ENCODE assay signal across 10 mouse cellular contexts in the genomic region with DNA sequence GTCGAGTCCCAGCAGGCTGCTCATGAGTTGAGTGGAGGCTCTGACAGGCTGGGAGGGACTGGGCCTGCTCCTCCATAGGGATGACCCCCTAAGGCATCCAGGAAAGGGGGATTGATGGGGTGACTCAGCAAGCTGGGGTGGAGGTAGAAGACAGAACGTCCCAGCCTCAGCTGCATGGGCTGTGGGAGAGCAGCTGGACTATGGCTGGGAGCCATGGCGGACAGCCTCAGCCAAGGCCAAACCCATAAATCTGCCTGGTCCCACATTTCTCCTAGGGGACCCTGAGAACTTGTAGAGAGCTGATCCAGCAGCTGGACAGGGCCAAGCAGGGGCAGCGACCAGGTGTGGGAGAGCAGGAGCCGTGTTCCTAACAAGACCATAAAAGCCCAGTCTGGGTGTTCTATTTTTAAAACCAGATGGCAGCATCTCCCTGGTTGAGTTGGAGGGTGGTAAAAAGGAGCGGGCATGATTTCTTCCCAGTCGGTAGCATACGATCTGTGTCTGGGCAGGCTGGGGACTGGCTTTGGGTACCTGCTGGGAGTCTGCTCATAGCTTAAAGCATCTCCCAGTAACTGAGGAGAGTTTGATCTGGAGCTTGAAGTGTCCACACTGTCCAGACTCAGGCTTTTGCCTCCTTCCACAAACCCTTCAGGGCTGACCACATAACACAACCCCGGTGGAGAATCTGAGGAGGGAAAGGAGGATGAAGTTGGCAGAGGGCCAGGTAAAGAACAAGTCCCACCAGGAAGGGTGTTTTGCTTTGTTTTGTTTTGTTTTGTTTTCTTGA. TPM values are rescaled to one million over a fixed set of nuclear protein-coding genes. Genes with fewer than 3 reads are reported as not detected.
DNase-seq lines count a peak whose midpoint lies in the region; ATAC-seq and TF ChIP-seq lines count a peak whose summit lies in the region.
"Had no signal": no experiment of that assay in that cellular context is flagged by ENCODE, and none has a peak within 500 bp of the region (broad histone marks: within the 10 kb centered on the region; RNA-seq: fewer than 3 reads in every experiment).

No protein-coding gene starts in this region.

- peak overlapping the region; percentile 12; the same call in 1 of the 2 replicates for H3K27ac ChIP-seq in limb, embryonic 11.5 days (replicated peaks; ENCODE audit: low read depth, low read length)
- no peak overlapping the region for H3K27ac ChIP-seq in limb, embryonic 10.5 days
- H3K27ac ChIP-seq in gastrocnemius, adult 2 months: peak overlapping the region; percentile 84
- peak overlapping the region; percentile 56 for H3K27ac ChIP-seq in kidney, embryonic 15.5 days
- H3K27ac ChIP-seq: embryonic facial prominence, embryonic 15.5 days; heart, embryonic 15.5 days had no signal

- intact Hi-C loops in gastrocnemius, adult 2 months (cut with DNase I): loop anchor here (5.0 kb wide), 1 partner anchor 72 kb away; a partner anchor contains a TSS

- no peak for TF ChIP-seq CTCF in gastrocnemius, adult 2 months (IDR thresholded peaks at IDR 0.05)

- H3K36me3 ChIP-seq in limb, embryonic 11.5 days (ENCODE audit: control insufficient read depth, insufficient read depth, low read length): no peaks in the 10 kb centered on the region
- no peaks in the 10 kb centered on the region for H3K36me3 ChIP-seq in limb, embryonic 10.5 days
- H3K36me3 ChIP-seq in kidney, embryonic 15.5 days: no peaks in the 10 kb centered on the region
- H3K36me3 ChIP-seq: embryonic facial prominence, embryonic 15.5 days; heart, embryonic 15.5 days had no signal

- ATAC-seq in limb, embryonic 11.5 days (ENCODE audit: insufficient number of reproducible peaks, low FRiP score, low TSS enrichment, low read depth): no peak
- ATAC-seq in kidney, embryonic 15.5 days (replicated peaks; ENCODE audit: low FRiP score): peak; percentile 85
- ATAC-seq in CD4-positive, CD25-positive, alpha-beta regulatory T cell, adult 4 months: no peak

- 48% methylated on average over 9 of the region's 9 CpGs for WGBS in limb, embryonic 11.5 days
- WGBS in limb, embryonic 10.5 days: 70% methylated on average over 9 of the region's 9 CpGs
- WGBS in kidney, embryonic 15.5 days: 36% methylated on average over 9 of the region's 9 CpGs

- no peaks in the 10 kb centered on the region for H3K27me3 ChIP-seq in limb, embryonic 11.5 days (ENCODE audit: control insufficient read depth, insufficient read depth, low read length)
- 0 out of 2 replicates have a peak, but pooled peaks cover 2% of the 10 kb centered on the region for H3K27me3 ChIP-seq in limb, embryonic 10.5 days (ENCODE audit: low read depth, poor library complexity, severe bottlenecking)
- H3K27me3 ChIP-seq in kidney, embryonic 15.5 days: no peaks in the 10 kb centered on the region
- H3K27me3 ChIP-seq: embryonic facial prominence, embryonic 15.5 days had no signal

- no peak overlapping the region for H3K4me2 ChIP-seq in limb, embryonic 11.5 days (ENCODE audit: low read depth, severe bottlenecking)
- no peak overlapping the region for H3K4me2 ChIP-seq in kidney, embryonic 15.5 days
- H3K4me2 ChIP-seq: embryonic facial prominence, embryonic 15.5 days; heart, embryonic 15.5 days had no signal

- peaks cover 5% of the 10 kb centered on the region; the same call in 1 of the 2 replicates for H3K4me1 ChIP-seq in limb, embryonic 11.5 days (ENCODE audit: control insufficient read depth, insufficient read depth, low read length)
- peaks cover 21% of the 10 kb centered on the region for H3K4me1 ChIP-seq in limb, embryonic 10.5 days
- peaks cover 28% of the 10 kb centered on the region for H3K4me1 ChIP-seq in kidney, embryonic 15.5 days
- H3K4me1 ChIP-seq: embryonic facial prominence, embryonic 15.5 days had no signal

- H3K9me3 ChIP-seq in limb, embryonic 11.5 days (ENCODE audit: control insufficient read depth, low read length): no peaks in the 10 kb centered on the region
- no peaks in the 10 kb centered on the region for H3K9me3 ChIP-seq in limb, embryonic 10.5 days (replicated peaks)
- no peaks in the 10 kb centered on the region for H3K9me3 ChIP-seq in kidney, embryonic 15.5 days (replicated peaks)
- H3K9me3 ChIP-seq: embryonic facial prominence, embryonic 15.5 days; heart, embryonic 15.5 days had no signal

- peak; percentile 35 for DNase-seq in limb, embryonic 11.5 days (ENCODE audit: low spot score)
- DNase-seq in limb, embryonic 10.5 days (ENCODE audit: low spot score): no peak
- peak; percentile 81 for DNase-seq in gastrocnemius, adult 2 months
- DNase-seq in skeletal muscle tissue, adult 2 months (ENCODE audit: low read depth, low spot score): peak; percentile 83
- no peak for DNase-seq in layer of hippocampus, adult 11-12 months (ENCODE audit: low spot score)
- DNase-seq in right cerebral cortex, postnatal 14 days: no peak

- no peak overlapping the region for H3K4me3 ChIP-seq in limb, embryonic 11.5 days (ENCODE audit: low read depth, low read length)
- no peak overlapping the region for H3K4me3 ChIP-seq in limb, embryonic 10.5 days
- no peak overlapping the region for H3K4me3 ChIP-seq in gastrocnemius, adult 2 months
- H3K4me3 ChIP-seq in kidney, embryonic 15.5 days (replicated peaks): no peak overlapping the region
- H3K4me3 ChIP-seq: embryonic facial prominence, embryonic 15.5 days; heart, embryonic 15.5 days had no signal

- no peak overlapping the region for H3K9ac ChIP-seq in limb, embryonic 11.5 days (ENCODE audit: low read length)
- H3K9ac ChIP-seq in kidney, embryonic 15.5 days: no peak overlapping the region
- H3K9ac ChIP-seq: embryonic facial prominence, embryonic 15.5 days; heart, embryonic 15.5 days had no signal

RNA-seq across cellular contexts. Expression of a gene that starts 6.6 kb away (rescaled TPM):
- polyA plus RNA-seq in limb, embryonic 11.5 days (2014; fragmentation: Nextera tagmentation; extraction: Ambion mirVana): not detected in 2 replicates
- not detected in 2 replicates for polyA plus RNA-seq in limb, embryonic 10.5 days (2016; fragmentation: Nextera tagmentation; extraction: Ambion mirVana)
- total RNA-seq in gastrocnemius, adult 2 months (2021): under 1 TPM in 1 of 2 experiments, not detected in 1; 0.28 TPM
- polyA plus RNA-seq in kidney, embryonic 15.5 days (2015; fragmentation: Nextera tagmentation; extraction: Ambion mirVana): 1.6 and 1.8 TPM in 2 replicates
- not detected for polyA plus RNA-seq in CD4-positive, CD25-positive, alpha-beta regulatory T cell, adult 4 months (2017; shearing (Covaris generic))

RNA-seq across cellular contexts. Expression of a gene that starts 14.9 kb away (rescaled TPM):
- 96.5 and 101 TPM in 2 replicates for polyA plus RNA-seq in limb, embryonic 11.5 days (2014; fragmentation: Nextera tagmentation; extraction: Ambion mirVana)
- polyA plus RNA-seq in limb, embryonic 10.5 days (2016; fragmentation: Nextera tagmentation; extraction: Ambion mirVana): 139 and 142 TPM in 2 replicates
- total RNA-seq in gastrocnemius, adult 2 months (2021): 10 to 100 TPM; 76.5 to 83.6 TPM
- polyA plus RNA-seq in kidney, embryonic 15.5 days (2015; fragmentation: Nextera tagmentation; extraction: Ambion mirVana): 146 and 151 TPM in 2 replicates
- 100 to 1,000 TPM in 1 of 2 experiments, 10 to 100 TPM in 1; 83.6 to 112 TPM for polyA plus RNA-seq in CD4-positive, CD25-positive, alpha-beta regulatory T cell, adult 4 months (2017; shearing (Covaris generic))

RNA-seq across cellular contexts. Expression of a gene that starts 29.7 kb away (rescaled TPM):
- 2.2 and 2.7 TPM in 2 replicates for polyA plus RNA-seq in limb, embryonic 11.5 days (2014; fragmentation: Nextera tagmentation; extraction: Ambion mirVana)
- 1.0 and 2.5 TPM in 2 replicates for polyA plus RNA-seq in limb, embryonic 10.5 days (2016; fragmentation: Nextera tagmentation; extraction: Ambion mirVana)
- 1 to 10 TPM; 2.0 to 2.9 TPM for total RNA-seq in gastrocnemius, adult 2 months (2021)
- polyA plus RNA-seq in kidney, embryonic 15.5 days (2015; fragmentation: Nextera tagmentation; extraction: Ambion mirVana): 12.5 and 17.4 TPM in 2 replicates
- polyA plus RNA-seq in CD4-positive, CD25-positive, alpha-beta regulatory T cell, adult 4 months (2017; shearing (Covaris generic)): 1 to 10 TPM in 1 of 2 experiments, not detected in 1; 1.7 TPM

RNA-seq across cellular contexts. Expression of a gene that starts 53.8 kb away (rescaled TPM):
- polyA plus RNA-seq in limb, embryonic 11.5 days (2014; fragmentation: Nextera tagmentation; extraction: Ambion mirVana): 5.4 and 7.9 TPM in 2 replicates
- polyA plus RNA-seq in limb, embryonic 10.5 days (2016; fragmentation: Nextera tagmentation; extraction: Ambion mirVana): 7.1 and 7.8 TPM in 2 replicates
- total RNA-seq in gastrocnemius, adult 2 months (2021): 10 to 100 TPM; 29.2 to 30.8 TPM
- 29.3 and 29.7 TPM in 2 replicates for polyA plus RNA-seq in kidney, embryonic 15.5 days (2015; fragmentation: Nextera tagmentation; extraction: Ambion mirVana)
- 10 to 100 TPM; 20.3 to 26.3 TPM for polyA plus RNA-seq in CD4-positive, CD25-positive, alpha-beta regulatory T cell, adult 4 months (2017; shearing (Covaris generic))

Comparison
In these comparisons a context has a peak if more than half of its experiments do, and no peak if none do; other contexts are left out.
1. DNase-seq: peak in limb, embryonic 11.5 days (single experiment), gastrocnemius, adult 2 months (single experiment) and skeletal muscle tissue, adult 2 months (single experiment); none in limb, embryonic 10.5 days (single experiment), layer of hippocampus, adult 11-12 months (single experiment) and right cerebral cortex, postnatal 14 days (single experiment).